30 mouse cellular contexts compared by ENCODE assay signal in genomic region chr3:87467011-87467410, GRCm38 (mm10). TPM values are rescaled to one million over a fixed set of nuclear protein-coding genes. Genes with fewer than 3 reads are reported as not detected.
DNase-seq lines count a peak whose midpoint lies in the region; ATAC-seq and TF ChIP-seq lines count a peak whose summit lies in the region.
"Had no signal": no experiment of that assay in that cellular context is flagged by ENCODE, and none has a peak within 500 bp of the region (broad histone marks: within the 10 kb centered on the region; RNA-seq: fewer than 3 reads in every experiment).

No protein-coding gene starts in this region.

- DNase-seq in R1 (ENCODE audit: low read depth, low spot score) = peak; percentile 79
- DNase-seq in heart, adult 18-20 months = no peak
- no peak for DNase-seq in cerebellum, adult 8-10 months
- no peak for DNase-seq in liver, embryonic 11.5 days (ENCODE audit: low spot score)
- DNase-seq: adrenal gland, postnatal 10 days; adrenal gland, postnatal 36 days; cerebellum, adult 18-20 months; cerebellum, adult 9-11 months; cerebellum, postnatal 25 days; embryo, embryonic 11 days; gastrocnemius, postnatal 25 days; heart, postnatal 14 days had no signal

- 54% methylated on average over 6 of the region's 6 CpGs for WGBS in liver, embryonic 11.5 days

- H3K9me3 ChIP-seq in ES-Bruce4 (replicated peaks; ENCODE audit: control insufficient read depth, insufficient read depth, low read length, poor library complexity, severe bottlenecking) = peaks cover 4% of the 10 kb centered on the region
- no peaks in the 10 kb centered on the region for H3K9me3 ChIP-seq in liver, embryonic 11.5 days (ENCODE audit: control insufficient read depth, low read length)
- H3K9me3 ChIP-seq: forebrain, embryonic 15.5 days; heart, embryonic 13.5 days; hindbrain, embryonic 15.5 days had no signal

- no peaks in the 10 kb centered on the region for H3K27me3 ChIP-seq in ES-Bruce4 (ENCODE audit: control insufficient read depth, insufficient read depth, low read length, poor library complexity, severe bottlenecking)
- H3K27me3 ChIP-seq in liver, embryonic 11.5 days (replicated peaks; ENCODE audit: control insufficient read depth, insufficient read depth, low read length) = no peaks in the 10 kb centered on the region
- H3K27me3 ChIP-seq: embryonic facial prominence, embryonic 13.5 days; forebrain, embryonic 12.5 days; forebrain, embryonic 15.5 days; heart, embryonic 13.5 days; hindbrain, embryonic 12.5 days; hindbrain, embryonic 15.5 days had no signal

- H3K9ac ChIP-seq in ES-Bruce4 (ENCODE audit: low read depth, poor library complexity, severe bottlenecking) = no peak overlapping the region
- no peak overlapping the region for H3K9ac ChIP-seq in liver, embryonic 11.5 days (ENCODE audit: low read depth, low read length)
- H3K9ac ChIP-seq: embryonic facial prominence, embryonic 13.5 days; forebrain, embryonic 12.5 days; forebrain, embryonic 15.5 days; heart, embryonic 13.5 days; hindbrain, embryonic 12.5 days; hindbrain, embryonic 15.5 days had no signal

- TF ChIP-seq POLR2A in ES-Bruce4 (IDR thresholded peaks at IDR 0.05; ENCODE audit: insufficient read depth, low read length) = no peak

- H3K36me3 ChIP-seq in ES-Bruce4 (ENCODE audit: control insufficient read depth, insufficient read depth, low read length, poor library complexity, severe bottlenecking) = no peaks in the 10 kb centered on the region
- H3K36me3 ChIP-seq in liver, embryonic 11.5 days (ENCODE audit: control insufficient read depth, insufficient read depth, low read length) = no peaks in the 10 kb centered on the region
- H3K36me3 ChIP-seq: embryonic facial prominence, embryonic 10.5 days; embryonic facial prominence, embryonic 13.5 days; forebrain, embryonic 12.5 days; forebrain, embryonic 15.5 days; heart, embryonic 13.5 days; hindbrain, embryonic 12.5 days; hindbrain, embryonic 15.5 days had no signal

- H3K27ac ChIP-seq in ES-Bruce4 (ENCODE audit: insufficient read depth, low read length) = peak overlapping the region; percentile 92
- H3K27ac ChIP-seq in liver, embryonic 11.5 days (ENCODE audit: low read depth, low read length) = no peak overlapping the region
- H3K27ac ChIP-seq: embryonic facial prominence, embryonic 10.5 days; embryonic facial prominence, embryonic 13.5 days; forebrain, embryonic 12.5 days; forebrain, embryonic 15.5 days; heart, embryonic 13.5 days; hindbrain, embryonic 12.5 days; hindbrain, embryonic 15.5 days had no signal

- TF ChIP-seq EP300 in ES-Bruce4 (IDR thresholded peaks at IDR 0.05; ENCODE audit: insufficient read depth, low read depth, low read length) = peak; percentile 79; the same call in 1 of the 2 replicates

- no peak for TF ChIP-seq CTCF in ES-Bruce4 (IDR thresholded peaks at IDR 0.05; ENCODE audit: low read depth, low read length)

- no peaks in the 10 kb centered on the region for H3K4me1 ChIP-seq in ES-Bruce4 (ENCODE audit: control insufficient read depth, insufficient read depth, low read length)
- H3K4me1 ChIP-seq in liver, embryonic 11.5 days (replicated peaks; ENCODE audit: control insufficient read depth, insufficient read depth, low read length) = no peaks in the 10 kb centered on the region
- H3K4me1 ChIP-seq: embryonic facial prominence, embryonic 10.5 days; embryonic facial prominence, embryonic 13.5 days; forebrain, embryonic 12.5 days; forebrain, embryonic 15.5 days; heart, embryonic 13.5 days; hindbrain, embryonic 12.5 days; hindbrain, embryonic 15.5 days had no signal

- H3K4me2 ChIP-seq in liver, embryonic 11.5 days = no peak overlapping the region
- H3K4me2 ChIP-seq: embryonic facial prominence, embryonic 13.5 days; forebrain, embryonic 12.5 days; forebrain, embryonic 15.5 days; heart, embryonic 13.5 days; hindbrain, embryonic 12.5 days; hindbrain, embryonic 15.5 days had no signal

- ATAC-seq in granulocyte monocyte progenitor cell, adult 5-6 weeks (replicated peaks; ENCODE audit: poor library complexity, severe bottlenecking) = peak; percentile 99
- no peak for ATAC-seq in liver, embryonic 11.5 days (replicated peaks; ENCODE audit: low FRiP score)
- ATAC-seq: forebrain, embryonic 15.5 days; intestine, postnatal 0 days had no signal

- no peak overlapping the region for H3K4me3 ChIP-seq in ES-Bruce4 (ENCODE audit: low read depth, low read length)
- no peak overlapping the region for H3K4me3 ChIP-seq in liver, embryonic 11.5 days (ENCODE audit: low read depth, low read length)
- H3K4me3 ChIP-seq: embryonic facial prominence, embryonic 10.5 days; embryonic facial prominence, embryonic 13.5 days; erythroblast, embryonic 14.5 days; forebrain, embryonic 12.5 days; forebrain, embryonic 15.5 days; heart, embryonic 13.5 days; hindbrain, embryonic 12.5 days; hindbrain, embryonic 15.5 days had no signal

RNA-seq across cellular contexts. Expression of gene Fcrl5, which starts 31.4 kb away (rescaled TPM):
- polyA plus RNA-seq in ES-Bruce4 (2011; ENCODE audit: insufficient read depth, insufficient read length, low read depth, missing spikeins) = not detected in 2 replicates
- total RNA-seq in granulocyte monocyte progenitor cell, adult 5-6 weeks (2014; fragmentation: Nextera tagmentation) = not detected in 2 replicates
- 0.21 TPM in 1 of 2 replicates, not detected in the other for total RNA-seq in granulocyte monocyte progenitor cell, adult 5-6 weeks (2017)
- under 1 TPM in 1 of 2 experiments, not detected in 1; 0.36 TPM for total RNA-seq in heart, adult 18-20 months (2021)
- not detected in 2 replicates for polyA plus RNA-seq in liver, embryonic 11.5 days (2014; fragmentation: Nextera tagmentation; extraction: Ambion mirVana)
- total RNA-seq: adrenal gland, adult 18-20 months; adrenal gland, postnatal 10 days; adrenal gland, postnatal 36 days; gastrocnemius, adult 8-10 months; gastrocnemius, postnatal 25 days; heart, postnatal 14 days; hematopoietic stem cell, adult 5-6 weeks; MEL had no signal
- polyA plus RNA-seq: cortical plate, adult 2 months; embryonic facial prominence, embryonic 10.5 days; embryonic facial prominence, embryonic 13.5 days; erythroblast, embryonic 14.5 days; forebrain, embryonic 12.5 days; forebrain, embryonic 15.5 days; heart, embryonic 13.5 days; heart, embryonic 16.5 days; hindbrain, embryonic 12.5 days; hindbrain, embryonic 15.5 days; intestine, embryonic 14.5 days; intestine, postnatal 0 days had no signal

RNA-seq across cellular contexts. Expression of gene Etv3, which starts 58.2 kb away (rescaled TPM):
- polyA plus RNA-seq in ES-Bruce4 (2011; ENCODE audit: insufficient read depth, insufficient read length, low read depth, missing spikeins) = 12.6 and 14.6 TPM in 2 replicates
- total RNA-seq in granulocyte monocyte progenitor cell, adult 5-6 weeks (2014; fragmentation: Nextera tagmentation) = 7.0 and 7.8 TPM in 2 replicates
- total RNA-seq in granulocyte monocyte progenitor cell, adult 5-6 weeks (2017) = 9.4 and 9.6 TPM in 2 replicates
- 10 to 100 TPM; 18.6 to 20.9 TPM for total RNA-seq in heart, adult 18-20 months (2021)
- 6.2 and 7.3 TPM in 2 replicates for polyA plus RNA-seq in liver, embryonic 11.5 days (2014; fragmentation: Nextera tagmentation; extraction: Ambion mirVana)
